Mouse (Mus musculus) lung, embryonic 14.5 days (tissue): ENCODE results near the gene Chek2. TPM values are rescaled to one million over a fixed set of nuclear protein-coding genes. Genes with fewer than 3 reads are reported as not detected.

ENCODE experiments used
- ATAC-seq: fragments of 200-750 bp; cut with Nextera tagmentation; 2 replicates; pipeline ENCODE4 v1.8.0; 2017; ENCODE audit warnings: mild to moderate bottlenecking, moderate TSS enrichment, moderate library complexity; ENCODE audit not compliant: insufficient read depth
- DNase-seq: peaks from one replicate; pipeline ENCODE4 v3.0.0-alpha.2; 2015
- H3K27ac ChIP-seq: fragments of 300-500 bp; sonication (generic); 2 replicates; pipeline ENCODE4 v1.5.1; 2014; ENCODE audit warnings: low read depth, mild to moderate bottlenecking, moderate library complexity
- H3K27me3 ChIP-seq: fragments of 300-500 bp; sonication (generic); 2 replicates; pipeline ENCODE4 v1.6.1; 2014; ENCODE audit warnings: low read length, control low read depth; ENCODE audit not compliant: insufficient read depth
- H3K36me3 ChIP-seq: fragments of 300-500 bp; sonication (generic); 2 replicates; pipeline ENCODE4 v1.6.1; 2014; ENCODE audit warnings: control low read depth; ENCODE audit not compliant: insufficient read depth
- H3K4me1 ChIP-seq: fragments of 300-500 bp; sonication (generic); 2 replicates; pipeline ENCODE4 v1.6.1; 2014; ENCODE audit warnings: antibody characterized with exemption, control low read depth; ENCODE audit not compliant: insufficient read depth
- H3K4me2 ChIP-seq: fragments of 300-500 bp; sonication (generic); 2 replicates; pipeline ENCODE4 v1.6.1; 2014; ENCODE audit warnings: mild to moderate bottlenecking
- H3K4me3 ChIP-seq: fragments of 300-500 bp; sonication (generic); 2 replicates; pipeline ENCODE4 v1.5.1; 2014; ENCODE audit warnings: low read depth, low read length
- H3K9ac ChIP-seq: fragments of 300-500 bp; sonication (generic); 2 replicates; pipeline ENCODE4 v1.6.1; 2014
- H3K9me3 ChIP-seq: fragments of 300-500 bp; sonication (generic); 2 replicates; pipeline ENCODE4 v1.6.1; 2016; ENCODE audit warnings: low read depth, low read length, control low read depth
- CTCF ChIP-seq: IDR thresholded peaks from 2 replicates; pipeline ENCODE4 v1.5.1; 2016; ENCODE audit warnings: antibody characterized with exemption, low read depth
- WGBS: fragments of 180-500 bp; shearing (Covaris S2); extraction: QIAGEN DNeasy Blood & Tissue Kit; methylation state at CpG from one replicate; pipeline ENCODE4 v1.1.7; 2014; 5-methylcytosine and 5-hydroxymethylcytosine counted together
- polyA plus RNA-seq: library from polyadenylated mRNA; unstranded; fragments of >200 nt; fragmentation: Nextera tagmentation; extraction: Ambion mirVana; gene quantifications from 2 replicates; pipeline ENCODE4 v1.2.1, GENCODE M21; 2014

The Chek2 gene
- polyA plus RNA-seq, 1 experiment from 2014 or later = 33.8 TPM

- Histone ChIP-seq H3K4me3 (peak within 1 kb of the TSS; percentile 80), H3K27ac (peak within 1 kb of the TSS; percentile 69; the same call in 1 of the 2 replicates), H3K9ac (peak within 1 kb of the TSS; percentile 83), H3K27me3 (no peaks in the 10 kb centered on the region), H3K4me1 (no peaks in the 10 kb centered on the region), H3K9me3 (no peaks in the 10 kb centered on the region), H3K36me3 (0 out of 2 replicates have a peak, but pooled peaks cover 6% of the 10 kb centered on the region), H3K4me2 (peak within 1 kb of the TSS; percentile 92)
- peak; percentile 92 for ATAC-seq
- no peak for TF ChIP-seq CTCF
- peak; percentile 94 for DNase-seq
- under 1% methylated on average over 101 of the region's 101 CpGs for WGBS
These were observed 40.0 kb downstream of the Chek2 start, which contains the start of gene Ttc28 for GRCm38 (mm10) chr5:110879584-110880374. Ttc28 (plus strand) TSS chr5:110879803.

DNA sequence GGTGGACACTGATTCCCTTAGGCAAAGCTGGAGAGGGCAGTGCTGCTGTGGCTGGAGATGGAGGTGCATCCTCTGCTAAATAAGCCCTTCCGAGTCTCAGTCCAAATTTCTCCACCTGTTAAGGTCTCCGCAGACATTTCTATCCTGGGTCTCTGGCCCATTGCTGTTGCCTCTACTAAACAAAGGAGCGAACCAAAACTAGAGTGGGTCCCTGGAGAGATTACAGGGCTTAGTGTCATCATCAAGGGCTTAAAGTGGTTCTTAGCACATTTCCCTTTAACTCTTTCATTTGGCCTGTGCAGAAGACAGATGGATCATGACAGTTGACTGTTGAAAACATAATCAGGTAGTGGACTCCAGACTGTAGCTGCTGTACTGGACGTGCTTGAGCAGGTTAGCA is 48.8 kb downstream of the Chek2 start:
- TF ChIP-seq CTCF = no peak
- WGBS = 83% methylated on average over 4 of the region's 4 CpGs

GRCm38 (mm10) chr5:110889945-110890344 is 50.2 kb downstream of the Chek2 start:
- H3K27ac ChIP-seq = no peak overlapping the region
- WGBS = 71% methylated on average over 1 of the region's 1 CpGs
- no peaks in the 10 kb centered on the region for H3K27me3 ChIP-seq
- H3K4me1 ChIP-seq = no peaks in the 10 kb centered on the region
- H3K36me3 ChIP-seq = peaks cover 18% of the 10 kb centered on the region
- H3K9me3 ChIP-seq = no peaks in the 10 kb centered on the region
- ATAC-seq (no peak), DNase-seq (no peak)
- TF ChIP-seq CTCF = no peak
- no peak overlapping the region for H3K4me2 ChIP-seq
- H3K4me3 ChIP-seq = no peak overlapping the region
- H3K9ac ChIP-seq = no peak overlapping the region

More for the DNA sequence above, 48.8 kb downstream of the Chek2 start:
- Histone ChIP-seq H3K4me3 (no peak overlapping the region), H3K9ac (no peak overlapping the region), H3K27ac (no peak overlapping the region), H3K9me3 (no peaks in the 10 kb centered on the region), H3K4me2 (no peak overlapping the region), H3K4me1 (no peaks in the 10 kb centered on the region), H3K27me3 (no peaks in the 10 kb centered on the region), H3K36me3 (peaks cover 12% of the 10 kb centered on the region)
- ATAC-seq (no peak), DNase-seq (no peak)

GRCm38 (mm10) chr5:110890561-110890960 is 50.8 kb downstream of the Chek2 start:
- H3K4me2 ChIP-seq = no peak overlapping the region
- no peak overlapping the region for H3K4me3 ChIP-seq
- H3K27me3 ChIP-seq = no peaks in the 10 kb centered on the region
- DNase-seq (no peak), ATAC-seq (no peak)
- TF ChIP-seq CTCF = no peak
- WGBS = 90% methylated on average over 3 of the region's 3 CpGs
- peaks cover 24% of the 10 kb centered on the region for H3K36me3 ChIP-seq
- no peak overlapping the region for H3K27ac ChIP-seq
- H3K9ac ChIP-seq = no peak overlapping the region
- H3K9me3 ChIP-seq = no peaks in the 10 kb centered on the region
- no peaks in the 10 kb centered on the region for H3K4me1 ChIP-seq

- TF ChIP-seq CTCF = no peak
- Histone ChIP-seq H3K4me2 (no peak overlapping the region), H3K4me1 (no peaks in the 10 kb centered on the region), H3K27ac (no peak overlapping the region), H3K36me3 (peaks cover 35% of the 10 kb centered on the region), H3K27me3 (no peaks in the 10 kb centered on the region), H3K9me3 (no peaks in the 10 kb centered on the region), H3K9ac (no peak overlapping the region), H3K4me3 (no peak overlapping the region)
- no peak for ATAC-seq
- 57% methylated on average over 7 of the region's 7 CpGs for WGBS
- no peak for DNase-seq
These were observed 57.5 kb downstream of the Chek2 start for GRCm38 (mm10) chr5:110897114-110897788.

DNA sequence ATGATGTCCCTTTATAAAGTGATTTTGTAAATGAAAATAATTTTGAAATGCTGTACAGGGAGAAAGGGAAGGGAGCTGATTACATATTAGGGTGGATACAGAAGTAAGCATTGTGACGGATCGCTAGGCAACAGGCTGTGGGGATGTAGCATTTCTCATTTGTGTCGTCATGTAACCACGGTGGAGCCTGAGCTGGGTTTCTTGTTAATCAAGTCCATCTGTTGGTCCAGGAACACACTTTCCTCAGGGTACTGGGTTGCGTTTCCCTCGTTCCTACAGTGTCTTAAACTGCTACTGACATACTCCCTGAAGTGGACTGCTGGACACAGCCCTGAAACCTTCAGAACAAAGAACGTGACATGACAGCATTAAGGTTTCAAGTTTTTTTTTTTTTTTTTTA is 58.4 kb downstream of the Chek2 start:
- Histone ChIP-seq H3K36me3 (peaks cover 26% of the 10 kb centered on the region; the same call in 1 of the 2 replicates), H3K4me3 (no peak overlapping the region), H3K9me3 (no peaks in the 10 kb centered on the region), H3K27me3 (no peaks in the 10 kb centered on the region), H3K4me2 (no peak overlapping the region), H3K27ac (no peak overlapping the region), H3K9ac (no peak overlapping the region), H3K4me1 (no peaks in the 10 kb centered on the region)
- WGBS = 77% methylated on average over 7 of the region's 7 CpGs
- ATAC-seq = no peak
- no peak for TF ChIP-seq CTCF
- no peak for DNase-seq

DNA sequence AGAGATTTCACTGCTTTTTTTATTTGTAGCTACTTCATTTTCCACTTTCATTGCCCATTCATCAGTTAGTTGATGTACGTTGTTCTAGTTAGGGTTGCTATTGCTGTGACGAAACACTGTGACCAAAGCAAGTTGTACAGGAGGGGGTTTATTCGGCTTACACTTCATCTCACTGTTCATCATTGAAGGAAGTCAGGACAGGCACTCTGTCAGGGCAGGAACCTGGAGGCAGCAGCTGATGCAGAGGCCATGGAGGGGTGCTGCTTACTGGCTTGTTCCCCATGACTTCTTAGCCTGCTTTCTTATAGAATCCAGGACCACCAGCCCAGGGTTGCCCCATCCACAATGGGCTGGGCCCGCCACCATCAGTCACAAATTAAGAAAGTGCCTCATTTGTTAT is 59.0 kb downstream of the Chek2 start:
- H3K4me3 ChIP-seq = no peak overlapping the region
- peaks cover 23% of the 10 kb centered on the region; the same call in 1 of the 2 replicates for H3K36me3 ChIP-seq
- H3K9me3 ChIP-seq = no peaks in the 10 kb centered on the region
- TF ChIP-seq CTCF = no peak
- no peak for ATAC-seq
- no peak for DNase-seq
- no peaks in the 10 kb centered on the region for H3K27me3 ChIP-seq
- H3K4me1 ChIP-seq = no peaks in the 10 kb centered on the region
- H3K27ac ChIP-seq = no peak overlapping the region
- no peak overlapping the region for H3K9ac ChIP-seq
- 90% methylated on average over 4 of the region's 4 CpGs for WGBS
- no peak overlapping the region for H3K4me2 ChIP-seq
